Mouse (Mus musculus) hindbrain, postnatal 0 days (tissue): ENCODE results near the gene Cd93. TPM values are rescaled to one million over a fixed set of nuclear protein-coding genes. Genes with fewer than 3 reads are reported as not detected.

Experiments
- ATAC-seq: fragments of 200-750 bp; cut with Nextera tagmentation; 2 replicates; pipeline ENCODE4 v1.8.0; 2017; ENCODE audit warnings: mild to moderate bottlenecking, moderate TSS enrichment, moderate library complexity
- DNase-seq: peaks from one replicate; pipeline ENCODE4 v3.0.0-alpha.2; 2015; ENCODE audit warnings: low spot score
- H3K27ac ChIP-seq: fragments of 300-500 bp; sonication (generic); 2 replicates; pipeline ENCODE4 v1.5.1; 2014; ENCODE audit warnings: mild to moderate bottlenecking
- H3K27me3 ChIP-seq: fragments of 300-500 bp; sonication (generic); 2 replicates; pipeline ENCODE4 v1.6.1; 2014; ENCODE audit warnings: low read length, mixed read lengths; ENCODE audit not compliant: insufficient read depth
- H3K36me3 ChIP-seq: fragments of 300-500 bp; sonication (generic); 2 replicates; pipeline ENCODE4 v1.6.1; 2014; ENCODE audit warnings: low read length, mixed read lengths; ENCODE audit not compliant: insufficient read depth
- H3K4me1 ChIP-seq: fragments of 300-500 bp; sonication (generic); 2 replicates; pipeline ENCODE4 v1.6.1; 2014; ENCODE audit warnings: antibody characterized with exemption, low read length, mixed read lengths; ENCODE audit not compliant: insufficient read depth
- H3K4me2 ChIP-seq: fragments of 300-500 bp; sonication (generic); 2 replicates; pipeline ENCODE4 v1.6.1; 2014; ENCODE audit warnings: low read depth, mild to moderate bottlenecking, low read length, moderate library complexity, mixed read lengths
- H3K4me3 ChIP-seq: fragments of 300-500 bp; sonication (generic); 2 replicates; pipeline ENCODE4 v1.5.1; 2014; ENCODE audit warnings: low read length
- H3K9ac ChIP-seq: fragments of 300-500 bp; sonication (generic); replicated peaks from 2 replicates; pipeline ENCODE4 v1.6.1; 2014; ENCODE audit warnings: mild to moderate bottlenecking, low read length, moderate library complexity, mixed read lengths
- H3K9me3 ChIP-seq: fragments of 300-500 bp; sonication (generic); 2 replicates; pipeline ENCODE4 v1.6.1; 2016; ENCODE audit warnings: low read length, mixed read lengths
- CTCF ChIP-seq: IDR thresholded peaks from 2 replicates; pipeline ENCODE4 v1.5.1; 2016; ENCODE audit warnings: antibody characterized with exemption, control low read depth, low read depth
- WGBS: fragments of 180-500 bp; shearing (Covaris S2); extraction: QIAGEN DNeasy Blood & Tissue Kit; methylation state at CpG from one replicate; pipeline ENCODE4 v1.1.7; 2014; 5-methylcytosine and 5-hydroxymethylcytosine counted together
- polyA plus RNA-seq: library from polyadenylated mRNA; unstranded; fragments of >200 nt; fragmentation: Nextera tagmentation; extraction: Ambion mirVana; gene quantifications from 2 replicates; pipeline ENCODE4 v1.2.1, GENCODE M21; 2015
- total RNA-seq: library from RNA; depleted of rRNA; stranded (reverse); fragments of >200 nt; gene quantifications from 2 replicates; pipeline ENCODE4 v1.2.3, GENCODE M21; 2014

Cd93 gene
- total and polyA plus RNA-seq, 2 experiments from 2014 or later, result 5.3 to 21.5 TPM

GRCm38 (mm10) chr2:148430941-148431340 is 12.4 kb downstream of the Cd93 start:
- 77% methylated on average over 4 of the region's 4 CpGs for WGBS
- Histone ChIP-seq H3K4me3 (no peak overlapping the region), H3K27ac (no peak overlapping the region), H3K4me2 (no peak overlapping the region), H3K36me3 (no peaks in the 10 kb centered on the region), H3K27me3 (no peaks in the 10 kb centered on the region), H3K4me1 (no peaks in the 10 kb centered on the region), H3K9me3 (no peaks in the 10 kb centered on the region), H3K9ac (no peak overlapping the region)
- no peak for TF ChIP-seq CTCF
- ATAC-seq, result no peak
- no peak for DNase-seq

GRCm38 (mm10) chr2:148429001-148429505 is 14.3 kb downstream of the Cd93 start:
- H3K9me3 ChIP-seq, result no peaks in the 10 kb centered on the region
- no peaks in the 10 kb centered on the region for H3K36me3 ChIP-seq
- no peak overlapping the region for H3K4me2 ChIP-seq
- no peak overlapping the region for H3K4me3 ChIP-seq
- no peak for TF ChIP-seq CTCF
- H3K27ac ChIP-seq, result no peak overlapping the region
- H3K27me3 ChIP-seq, result no peaks in the 10 kb centered on the region
- no peaks in the 10 kb centered on the region for H3K4me1 ChIP-seq
- ATAC-seq (no peak), DNase-seq (no peak)
- no peak overlapping the region for H3K9ac ChIP-seq

GRCm38 (mm10) chr2:148428523-148428922 is 14.8 kb downstream of the Cd93 start:
- DNase-seq (no peak), ATAC-seq (no peak)
- TF ChIP-seq CTCF, result no peak
- H3K9ac ChIP-seq, result no peak overlapping the region
- no peaks in the 10 kb centered on the region for H3K4me1 ChIP-seq
- no peaks in the 10 kb centered on the region for H3K27me3 ChIP-seq
- H3K9me3 ChIP-seq, result no peaks in the 10 kb centered on the region
- no peak overlapping the region for H3K27ac ChIP-seq
- H3K36me3 ChIP-seq, result no peaks in the 10 kb centered on the region
- WGBS, result 82% methylated on average over 3 of the region's 3 CpGs
- no peak overlapping the region for H3K4me2 ChIP-seq
- H3K4me3 ChIP-seq, result no peak overlapping the region

- Histone ChIP-seq H3K4me1 (no peaks in the 10 kb centered on the region), H3K4me2 (no peak overlapping the region), H3K27ac (no peak overlapping the region), H3K4me3 (no peak overlapping the region), H3K36me3 (no peaks in the 10 kb centered on the region), H3K27me3 (no peaks in the 10 kb centered on the region), H3K9ac (no peak overlapping the region), H3K9me3 (no peaks in the 10 kb centered on the region)
- TF ChIP-seq CTCF, result no peak
- DNase-seq, result no peak
- WGBS, result 75% methylated on average over 3 of the region's 3 CpGs
- no peak for ATAC-seq
Measured at GRCm38 (mm10) chr2:148427553-148427952, 15.8 kb downstream of the Cd93 start.

DNA sequence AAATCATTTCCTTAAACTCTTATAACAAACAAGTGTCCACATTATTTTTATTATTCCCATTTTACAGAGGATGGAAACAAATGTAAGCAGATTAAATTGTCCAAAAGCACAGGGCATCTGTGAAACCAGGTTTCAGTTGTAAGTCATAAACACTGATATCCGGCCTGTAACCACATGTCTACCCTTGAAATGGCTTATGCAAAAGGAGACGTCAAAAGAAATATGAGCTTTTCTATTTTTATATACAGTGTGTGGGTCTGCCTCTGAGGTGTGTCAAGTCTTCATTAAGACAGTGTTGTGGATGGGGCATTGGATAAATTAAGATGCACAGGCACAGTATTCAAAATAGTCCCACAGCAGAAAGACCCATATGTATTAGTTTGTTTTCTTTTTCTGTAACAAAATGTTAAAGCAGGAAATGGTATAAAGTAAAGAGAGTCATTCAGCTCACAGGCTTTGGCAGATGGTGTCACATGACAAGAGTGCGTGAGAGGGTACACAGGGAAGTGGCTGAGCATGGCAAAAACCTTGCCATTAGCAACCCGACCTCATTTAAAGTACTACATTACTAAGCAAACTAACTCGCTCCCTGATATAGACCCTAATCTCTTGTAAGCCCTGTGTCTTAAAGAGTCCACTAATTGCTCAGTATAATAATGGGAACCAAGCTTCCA is 17.5 kb downstream of the Cd93 start:
- 91% methylated on average over 5 of the region's 5 CpGs for WGBS

DNA sequence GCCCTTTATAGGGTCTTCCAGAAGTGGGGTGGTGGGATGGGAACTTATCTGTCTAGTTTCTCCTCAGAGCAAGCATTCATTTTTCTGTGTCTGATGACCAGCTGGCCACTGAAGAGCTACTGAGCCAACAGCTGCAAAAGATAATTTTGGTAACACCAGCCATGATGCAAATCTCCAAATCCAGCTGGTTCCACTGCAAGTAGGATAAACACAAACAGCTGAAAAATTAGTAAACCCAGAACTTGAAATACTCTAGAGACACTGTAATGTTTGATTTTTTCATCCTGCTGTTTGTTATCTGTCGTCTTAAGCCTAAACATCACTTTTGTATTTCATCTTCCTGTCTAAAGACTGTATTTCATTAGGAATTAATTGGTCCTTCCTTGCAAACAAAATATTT is 21.7 kb downstream of the Cd93 start:
- Histone ChIP-seq H3K4me3 (no peak overlapping the region), H3K27me3 (no peaks in the 10 kb centered on the region), H3K36me3 (no peaks in the 10 kb centered on the region), H3K9me3 (no peaks in the 10 kb centered on the region), H3K27ac (no peak overlapping the region), H3K4me1 (no peaks in the 10 kb centered on the region), H3K9ac (no peak overlapping the region), H3K4me2 (no peak overlapping the region)
- DNase-seq, result no peak
- no peak for ATAC-seq
- WGBS, result 67% methylated on average over 1 of the region's 1 CpGs
- TF ChIP-seq CTCF, result no peak

More for the DNA sequence above, 17.5 kb downstream of the Cd93 start:
- Histone ChIP-seq H3K9ac (no peak overlapping the region), H3K36me3 (no peaks in the 10 kb centered on the region), H3K4me1 (no peaks in the 10 kb centered on the region), H3K9me3 (no peaks in the 10 kb centered on the region), H3K27me3 (no peaks in the 10 kb centered on the region), H3K4me3 (no peak overlapping the region), H3K27ac (no peak overlapping the region), H3K4me2 (no peak overlapping the region)
- TF ChIP-seq CTCF, result no peak
- no peak for DNase-seq
- no peak for ATAC-seq

- Histone ChIP-seq H3K36me3 (no peaks in the 10 kb centered on the region), H3K9me3 (no peaks in the 10 kb centered on the region), H3K4me2 (no peak overlapping the region), H3K4me1 (no peaks in the 10 kb centered on the region), H3K9ac (no peak overlapping the region), H3K4me3 (no peak overlapping the region), H3K27me3 (no peaks in the 10 kb centered on the region), H3K27ac (no peak overlapping the region)
- TF ChIP-seq CTCF, result no peak
- no peak for ATAC-seq
- DNase-seq, result no peak
- WGBS, result 44% methylated on average over 1 of the region's 1 CpGs
Measured at GRCm38 (mm10) chr2:148421112-148421511, 22.3 kb downstream of the Cd93 start.
